Mouse (Mus musculus) hindbrain, embryonic 13.5 days (tissue): ENCODE data around the gene Kcnv2. TPM values are rescaled to one million over a fixed set of nuclear protein-coding genes. Genes with fewer than 3 reads are reported as not detected.

Experiments used
- ATAC-seq: fragments of 200-750 bp; cut with Nextera tagmentation; 2 replicates; pipeline ENCODE4 v1.8.0; 2017; ENCODE audit warnings: moderate TSS enrichment; ENCODE audit not compliant: low FRiP score
- H3K27ac ChIP-seq: fragments of 300-500 bp; sonication (generic); 2 replicates; pipeline ENCODE4 v1.5.1; 2015; ENCODE audit warnings: inconsistent platforms, mild to moderate bottlenecking, moderate library complexity
- H3K27me3 ChIP-seq: fragments of 300-500 bp; sonication (generic); 2 replicates; pipeline ENCODE4 v1.6.1; 2015; ENCODE audit warnings: mild to moderate bottlenecking, inconsistent platforms
- H3K36me3 ChIP-seq: fragments of 300-500 bp; sonication (generic); 2 replicates; pipeline ENCODE4 v1.6.1; 2015; ENCODE audit warnings: mild to moderate bottlenecking, inconsistent platforms
- H3K4me1 ChIP-seq: fragments of 300-500 bp; sonication (generic); replicated peaks from 2 replicates; pipeline ENCODE4 v1.6.1; 2015; ENCODE audit warnings: inconsistent platforms
- H3K4me2 ChIP-seq: fragments of 300-500 bp; sonication (generic); 2 replicates; pipeline ENCODE4 v1.6.1; 2015; ENCODE audit warnings: inconsistent platforms, mild to moderate bottlenecking, moderate library complexity
- H3K4me3 ChIP-seq: fragments of 300-500 bp; sonication (generic); 2 replicates; pipeline ENCODE4 v1.5.1; 2015; ENCODE audit warnings: mild to moderate bottlenecking, inconsistent platforms
- H3K9ac ChIP-seq: fragments of 300-500 bp; sonication (generic); 2 replicates; pipeline ENCODE4 v1.6.1; 2015; ENCODE audit warnings: mild to moderate bottlenecking, inconsistent platforms
- H3K9me3 ChIP-seq: fragments of 300-500 bp; sonication (generic); 2 replicates; pipeline ENCODE4 v1.6.1; 2016; ENCODE audit warnings: inconsistent platforms
- WGBS: fragments of 180-500 bp; shearing (Covaris S2); methylation state at CpG from one replicate; pipeline ENCODE4 v1.1.7; 2015; 5-methylcytosine and 5-hydroxymethylcytosine counted together
- polyA plus RNA-seq: library from polyadenylated mRNA; unstranded; fragments of >200 nt; fragmentation: Nextera tagmentation; extraction: Ambion mirVana; gene quantifications from 2 replicates; pipeline ENCODE4 v1.2.1, GENCODE M21; 2015

Kcnv2 gene
- polyA plus RNA-seq: 0.09 and 0.17 TPM in 2 replicates

DNA sequence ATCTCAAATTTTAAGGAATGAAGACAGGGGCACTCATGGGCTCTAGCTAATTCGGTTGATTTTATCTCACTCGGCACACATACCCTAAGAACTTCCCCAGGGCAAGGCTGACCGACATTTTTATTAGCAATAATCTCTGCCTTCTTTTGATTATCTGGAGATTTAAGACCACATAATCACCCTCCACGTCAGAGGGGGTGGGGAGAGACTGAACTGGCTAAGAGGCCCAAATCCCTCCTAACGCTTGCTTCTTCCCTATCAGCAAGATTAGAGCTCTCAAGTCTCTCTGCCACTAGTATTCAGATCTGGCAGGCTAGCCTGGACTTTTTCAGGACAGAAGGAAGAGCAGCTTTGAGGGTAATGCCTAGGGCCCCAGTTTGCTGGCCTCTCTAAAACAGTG, at the start of gene Kcnv2:
Gene Kcnv2 (plus strand): TSS at position 308 of the 400 bp plus-strand sequence.
- Histone ChIP-seq H3K4me3 (no peak within 1 kb of the TSS), H3K27me3 (no peaks in the 10 kb centered on the region), H3K9ac (no peak within 1 kb of the TSS), H3K27ac (no peak within 1 kb of the TSS), H3K36me3 (no peaks in the 10 kb centered on the region), H3K4me2 (no peak within 1 kb of the TSS), H3K9me3 (no peaks in the 10 kb centered on the region), H3K4me1 (no peaks in the 10 kb centered on the region)
- ATAC-seq: no peak
- WGBS: 77% methylated on average over 5 of the region's 5 CpGs

DNA sequence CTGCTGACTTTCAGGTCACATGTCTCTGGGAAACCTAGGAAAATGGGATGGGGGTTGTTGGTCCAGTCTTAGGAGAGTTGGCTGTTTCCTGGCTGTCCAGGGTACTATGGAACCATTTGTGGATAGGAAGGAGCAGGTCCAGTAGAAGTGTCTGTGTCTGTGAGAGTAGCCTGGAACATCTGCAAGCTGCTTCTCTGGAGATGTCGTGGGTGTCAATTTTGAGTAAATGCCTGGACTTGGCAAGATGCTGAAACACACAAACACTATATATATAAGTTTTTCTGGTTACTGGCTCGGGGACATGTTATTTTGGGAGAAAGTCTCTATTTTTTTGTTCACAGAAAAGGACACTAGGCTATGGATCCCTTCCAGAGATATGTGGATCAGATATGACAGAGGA, 49.0 kb upstream of the Kcnv2 start:
- Histone ChIP-seq H3K27ac (no peak overlapping the region), H3K4me1 (no peaks in the 10 kb centered on the region), H3K4me2 (no peak overlapping the region), H3K9ac (no peak overlapping the region), H3K27me3 (no peaks in the 10 kb centered on the region), H3K4me3 (no peak overlapping the region), H3K9me3 (no peaks in the 10 kb centered on the region), H3K36me3 (no peaks in the 10 kb centered on the region)
- ATAC-seq: no peak
- 73% methylated on average over 2 of the region's 2 CpGs for WGBS

DNA sequence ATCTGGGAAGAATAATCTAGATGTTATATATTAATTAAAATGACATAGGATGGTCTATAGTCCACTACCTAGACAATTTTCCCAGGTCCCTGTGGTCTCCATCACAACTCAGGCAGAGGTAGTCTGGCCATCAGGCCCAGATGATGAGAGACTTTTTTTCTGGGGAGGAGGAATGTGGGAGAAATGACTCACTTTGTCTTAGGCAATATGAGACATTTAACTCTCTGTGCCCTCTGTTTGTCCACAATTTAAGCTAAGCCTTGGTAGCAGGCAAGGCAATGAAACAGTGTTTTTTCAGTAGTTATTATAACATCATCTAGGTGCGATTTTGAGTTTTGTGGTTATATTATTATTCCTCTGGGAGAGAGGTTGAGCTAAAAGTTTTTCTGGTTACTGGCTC, 48.0 kb upstream of the Kcnv2 start:
- H3K4me1 ChIP-seq: no peaks in the 10 kb centered on the region
- H3K27ac ChIP-seq: no peak overlapping the region
- no peak for ATAC-seq
- 98% methylated on average over 1 of the region's 1 CpGs for WGBS
- H3K36me3 ChIP-seq: no peaks in the 10 kb centered on the region
- no peaks in the 10 kb centered on the region for H3K27me3 ChIP-seq
- H3K4me2 ChIP-seq: no peak overlapping the region
- H3K9me3 ChIP-seq: no peaks in the 10 kb centered on the region
- H3K4me3 ChIP-seq: no peak overlapping the region
- H3K9ac ChIP-seq: no peak overlapping the region

DNA sequence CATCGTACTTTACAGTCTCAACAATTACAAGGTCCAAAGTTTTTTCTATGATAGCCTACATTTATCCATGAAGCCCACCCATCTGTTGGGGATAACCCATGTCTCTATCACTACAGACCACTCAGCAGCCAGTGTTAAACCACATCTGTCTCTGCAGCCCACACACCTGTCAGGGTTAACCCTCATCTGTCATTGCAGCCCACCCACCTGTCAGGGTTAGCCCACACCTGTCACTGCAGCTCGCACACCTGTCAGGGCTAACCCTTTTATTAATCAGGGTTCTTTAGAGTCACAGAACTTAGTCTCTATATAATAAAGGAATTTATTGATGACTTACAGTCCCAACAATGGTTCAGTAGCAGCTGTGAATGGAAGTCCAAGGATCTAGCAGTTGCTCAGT, 43.2 kb upstream of the Kcnv2 start:
- Histone ChIP-seq H3K4me2 (no peak overlapping the region), H3K4me1 (no peaks in the 10 kb centered on the region), H3K27ac (no peak overlapping the region), H3K4me3 (no peak overlapping the region), H3K36me3 (no peaks in the 10 kb centered on the region), H3K27me3 (no peaks in the 10 kb centered on the region), H3K9me3 (no peaks in the 10 kb centered on the region), H3K9ac (no peak overlapping the region)
- WGBS: 94% methylated on average over 2 of the region's 2 CpGs
- ATAC-seq: no peak

DNA sequence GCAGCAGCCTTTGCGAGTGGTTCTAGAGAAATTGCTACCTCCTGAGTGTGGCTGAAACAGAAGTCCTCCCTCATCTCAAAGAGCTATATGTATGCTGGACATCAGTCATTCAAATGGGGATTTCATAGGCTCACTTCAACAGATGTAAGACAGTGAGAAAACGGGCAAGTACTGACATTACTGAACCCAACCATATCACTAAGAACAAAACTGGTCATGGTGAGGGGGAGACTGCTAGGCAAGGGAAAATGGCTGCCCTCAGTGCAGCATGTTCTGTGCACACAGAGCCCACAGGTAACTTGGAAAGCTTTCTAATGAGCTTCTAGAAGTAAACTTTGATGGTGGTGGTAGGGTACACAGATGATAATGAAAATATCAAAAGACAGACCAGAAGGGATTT, 12.3 kb upstream of the Kcnv2 start:
- no peaks in the 10 kb centered on the region for H3K27me3 ChIP-seq
- no peak overlapping the region for H3K9ac ChIP-seq
- 90% methylated on average over 2 of the region's 2 CpGs for WGBS
- H3K36me3 ChIP-seq: no peaks in the 10 kb centered on the region
- H3K4me1 ChIP-seq: no peaks in the 10 kb centered on the region
- no peak overlapping the region for H3K4me3 ChIP-seq
- H3K9me3 ChIP-seq: no peaks in the 10 kb centered on the region
- no peak overlapping the region for H3K27ac ChIP-seq
- H3K4me2 ChIP-seq: no peak overlapping the region
- ATAC-seq: no peak

DNA sequence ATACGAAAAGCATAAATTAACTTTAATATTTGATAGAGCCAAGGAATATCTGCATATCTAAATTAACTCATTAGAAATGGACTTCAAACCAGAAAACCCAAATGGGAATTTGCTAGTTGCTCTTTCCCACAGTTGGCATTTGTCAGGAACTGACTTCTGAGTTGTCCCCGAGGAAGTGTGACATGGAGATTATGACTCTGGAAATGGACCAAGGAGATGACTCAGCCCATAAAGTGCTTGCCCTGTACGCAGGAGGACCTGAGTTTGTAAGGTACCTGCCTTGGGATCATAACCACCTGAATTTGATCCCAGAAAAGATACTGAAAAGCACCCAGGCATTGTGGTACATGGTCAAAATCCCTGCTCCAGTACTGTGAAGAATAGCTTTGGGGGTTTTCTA, 11.1 kb upstream of the Kcnv2 start:
- WGBS: 91% methylated on average over 3 of the region's 3 CpGs
- no peak overlapping the region for H3K4me2 ChIP-seq
- H3K9me3 ChIP-seq: no peaks in the 10 kb centered on the region
- H3K4me1 ChIP-seq: no peaks in the 10 kb centered on the region
- H3K27me3 ChIP-seq: no peaks in the 10 kb centered on the region
- no peak overlapping the region for H3K4me3 ChIP-seq
- no peaks in the 10 kb centered on the region for H3K36me3 ChIP-seq
- ATAC-seq: no peak
- no peak overlapping the region for H3K9ac ChIP-seq
- H3K27ac ChIP-seq: no peak overlapping the region

DNA sequence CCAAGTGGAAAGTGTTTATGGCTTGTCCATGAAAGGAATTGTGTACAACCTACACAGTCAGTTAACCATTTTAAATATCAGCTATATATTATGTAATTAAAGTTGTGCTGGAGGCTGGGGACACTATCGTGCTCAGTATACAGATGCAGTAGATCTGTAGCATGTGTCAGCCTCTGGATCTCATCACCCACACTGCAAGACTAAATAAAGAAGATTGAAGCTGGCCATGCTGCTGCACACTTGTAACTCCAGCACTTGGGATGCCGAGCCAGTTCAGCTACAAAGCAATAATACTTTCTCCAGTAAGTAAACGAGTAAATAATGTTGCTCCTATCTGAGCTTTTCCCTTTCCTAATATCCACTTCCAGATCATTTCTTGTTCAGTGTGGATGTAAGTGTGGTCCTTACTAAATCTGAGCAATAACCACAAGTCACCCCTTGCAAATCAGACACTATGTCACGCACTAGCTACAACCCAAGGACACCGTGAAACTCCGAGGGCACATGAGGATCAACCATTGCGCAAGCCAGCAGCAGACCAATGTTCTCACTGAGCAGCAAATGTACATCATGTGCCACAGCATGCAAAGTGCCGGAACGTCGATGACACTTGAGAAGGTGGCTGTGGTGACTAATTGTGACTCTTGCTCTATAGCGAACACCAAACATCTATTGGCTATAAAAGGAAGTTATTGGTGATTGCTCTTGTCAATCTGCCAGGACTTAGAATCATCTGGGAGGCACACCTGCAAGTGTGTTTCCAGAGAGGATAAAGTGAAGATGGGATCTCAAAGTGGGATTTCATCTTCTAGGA, 9.9 kb upstream of the Kcnv2 start:
- H3K27ac ChIP-seq: no peak overlapping the region
- WGBS: 93% methylated on average over 11 of the region's 11 CpGs
- H3K9me3 ChIP-seq: no peaks in the 10 kb centered on the region
- no peak overlapping the region for H3K9ac ChIP-seq
- H3K27me3 ChIP-seq: no peaks in the 10 kb centered on the region
- ATAC-seq: no peak
- no peak overlapping the region for H3K4me2 ChIP-seq
- H3K36me3 ChIP-seq: no peaks in the 10 kb centered on the region
- no peaks in the 10 kb centered on the region for H3K4me1 ChIP-seq
- no peak overlapping the region for H3K4me3 ChIP-seq

DNA sequence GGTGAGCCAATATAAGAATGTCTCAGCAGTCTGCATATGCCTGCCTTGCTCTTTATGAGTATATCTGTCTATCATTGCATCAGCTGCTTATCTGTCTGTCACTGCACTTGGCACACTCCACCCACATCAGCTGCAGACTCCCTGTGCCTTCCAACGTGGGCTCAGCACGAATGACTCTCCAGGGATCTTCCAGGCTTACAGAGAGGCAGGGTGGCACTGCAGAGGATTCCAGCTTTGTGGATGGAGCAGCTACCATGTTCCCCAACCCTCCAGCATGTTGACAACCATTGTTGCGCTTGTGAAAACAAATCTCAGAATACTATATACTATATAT, 9.3 kb upstream of the Kcnv2 start:
- 71% methylated on average over 3 of the region's 3 CpGs for WGBS
- no peaks in the 10 kb centered on the region for H3K9me3 ChIP-seq
- no peak overlapping the region for H3K4me3 ChIP-seq
- H3K9ac ChIP-seq: no peak overlapping the region
- H3K36me3 ChIP-seq: no peaks in the 10 kb centered on the region
- H3K27ac ChIP-seq: no peak overlapping the region
- no peak for ATAC-seq
- H3K4me2 ChIP-seq: no peak overlapping the region
- no peaks in the 10 kb centered on the region for H3K4me1 ChIP-seq
- H3K27me3 ChIP-seq: no peaks in the 10 kb centered on the region

DNA sequence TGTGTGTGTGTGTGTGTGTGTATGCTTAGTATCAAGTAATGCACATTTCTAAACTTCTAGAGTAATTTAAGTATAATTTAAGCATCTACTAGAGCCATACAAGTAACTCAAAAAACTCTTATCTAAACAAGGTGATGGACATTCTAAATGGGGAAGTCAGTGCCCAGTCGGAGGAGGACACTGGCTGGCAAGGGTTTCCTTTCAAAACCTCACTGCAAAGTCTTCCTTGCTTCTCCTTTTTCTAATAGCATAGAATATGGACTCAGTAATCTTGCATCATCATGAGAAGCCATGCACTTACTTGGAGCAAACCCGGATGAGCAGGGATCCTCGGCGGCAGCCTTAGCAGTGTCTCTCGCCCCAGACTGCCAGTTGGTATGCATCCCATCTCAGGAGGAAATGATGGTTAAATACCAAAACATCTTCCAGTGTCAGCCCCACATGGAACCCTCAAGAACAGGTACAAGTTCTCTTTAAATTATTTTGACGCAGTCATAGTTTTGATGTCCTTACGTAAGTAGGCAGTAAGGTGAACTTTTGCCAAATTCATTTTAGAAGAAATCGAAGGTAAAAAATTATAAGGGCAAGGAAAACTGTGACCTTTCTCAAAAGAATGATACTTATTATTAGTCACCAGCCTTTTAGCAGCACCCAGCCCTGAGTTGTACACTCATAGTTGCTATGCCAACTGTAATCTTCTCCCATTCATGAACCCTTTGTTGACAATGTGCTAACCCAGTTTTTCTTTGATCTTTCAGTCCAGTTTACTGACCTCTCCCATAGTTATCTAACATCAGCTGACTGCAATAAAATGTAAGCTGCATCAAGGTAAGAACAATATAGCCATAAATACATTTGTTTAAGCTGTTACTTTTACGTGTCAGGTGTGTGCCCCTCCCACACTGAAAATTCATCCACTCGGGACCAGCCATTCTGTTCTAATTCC, 5.8 kb upstream of the Kcnv2 start:
- H3K4me1 ChIP-seq: no peaks in the 10 kb centered on the region
- 87% methylated on average over 10 of the region's 10 CpGs for WGBS

DNA sequence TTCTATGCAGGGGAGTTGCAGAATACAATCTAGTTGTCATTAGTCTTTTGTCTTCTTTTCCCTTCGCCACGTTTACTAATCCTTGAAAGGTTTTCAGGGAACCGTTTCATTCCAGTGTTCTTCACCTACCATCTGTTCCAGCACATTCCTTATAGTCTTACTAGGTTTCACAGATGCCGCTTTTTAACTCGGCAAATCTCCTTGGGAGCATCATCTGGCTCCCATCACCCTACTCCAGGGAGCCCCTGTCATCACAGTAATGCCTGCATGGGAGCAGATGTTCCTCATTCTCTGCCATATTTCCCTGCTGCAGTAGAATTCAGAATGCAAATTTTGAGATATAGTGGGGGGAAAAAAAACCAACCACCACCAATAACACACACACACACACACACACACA, 5.1 kb upstream of the Kcnv2 start:
- Histone ChIP-seq H3K9ac (no peak overlapping the region), H3K4me3 (no peak overlapping the region), H3K4me2 (no peak overlapping the region), H3K27ac (no peak overlapping the region), H3K27me3 (no peaks in the 10 kb centered on the region), H3K4me1 (no peaks in the 10 kb centered on the region), H3K36me3 (no peaks in the 10 kb centered on the region), H3K9me3 (no peaks in the 10 kb centered on the region)
- ATAC-seq: no peak
- 48% methylated on average over 5 of the region's 5 CpGs for WGBS

More for the DNA sequence above, 5.8 kb upstream of the Kcnv2 start:
- Histone ChIP-seq H3K4me2 (no peak overlapping the region), H3K36me3 (no peaks in the 10 kb centered on the region), H3K27ac (no peak overlapping the region), H3K27me3 (no peaks in the 10 kb centered on the region), H3K4me3 (no peak overlapping the region), H3K9ac (no peak overlapping the region), H3K9me3 (no peaks in the 10 kb centered on the region)
- no peak for ATAC-seq

DNA sequence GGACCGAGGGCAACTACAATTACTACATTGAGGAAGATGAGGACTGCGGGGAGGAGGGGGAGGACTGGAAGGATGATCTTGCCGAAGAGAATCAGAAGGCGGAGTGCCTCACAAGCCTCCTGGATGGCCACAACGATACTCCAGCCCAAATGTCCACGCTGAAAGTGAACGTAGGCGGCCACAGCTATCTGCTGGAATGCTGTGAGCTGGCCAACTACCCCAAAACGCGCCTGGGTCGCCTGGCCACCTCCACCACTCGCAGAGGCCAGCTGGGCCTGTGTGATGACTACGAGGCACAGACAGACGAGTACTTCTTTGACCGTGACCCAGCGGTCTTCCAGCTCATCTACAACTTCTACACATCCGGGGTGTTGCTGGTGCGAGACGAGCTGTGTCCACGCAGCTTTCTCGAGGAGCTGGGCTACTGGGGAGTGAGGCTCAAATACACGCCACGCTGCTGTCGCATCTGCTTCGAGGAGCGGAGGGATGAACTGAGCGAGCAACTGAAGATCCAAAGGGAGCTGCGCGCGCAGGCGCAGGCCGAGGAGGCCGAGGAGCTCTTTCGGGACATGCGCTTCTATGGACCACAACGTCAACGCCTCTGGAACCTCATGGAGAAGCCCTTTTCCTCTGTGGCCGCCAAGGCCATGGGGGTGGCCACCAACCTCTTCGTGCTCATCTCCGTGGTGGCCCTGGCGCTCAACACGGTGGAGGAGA, 681 bp downstream of the Kcnv2 start:
- Histone ChIP-seq H3K4me1 (no peaks in the 10 kb centered on the region), H3K27me3 (no peaks in the 10 kb centered on the region), H3K9me3 (no peaks in the 10 kb centered on the region), H3K27ac (no peak overlapping the region), H3K36me3 (no peaks in the 10 kb centered on the region), H3K4me2 (no peak overlapping the region), H3K4me3 (no peak overlapping the region), H3K9ac (no peak overlapping the region)
- WGBS: 96% methylated on average over 42 of the region's 42 CpGs
- no peak for ATAC-seq

DNA sequence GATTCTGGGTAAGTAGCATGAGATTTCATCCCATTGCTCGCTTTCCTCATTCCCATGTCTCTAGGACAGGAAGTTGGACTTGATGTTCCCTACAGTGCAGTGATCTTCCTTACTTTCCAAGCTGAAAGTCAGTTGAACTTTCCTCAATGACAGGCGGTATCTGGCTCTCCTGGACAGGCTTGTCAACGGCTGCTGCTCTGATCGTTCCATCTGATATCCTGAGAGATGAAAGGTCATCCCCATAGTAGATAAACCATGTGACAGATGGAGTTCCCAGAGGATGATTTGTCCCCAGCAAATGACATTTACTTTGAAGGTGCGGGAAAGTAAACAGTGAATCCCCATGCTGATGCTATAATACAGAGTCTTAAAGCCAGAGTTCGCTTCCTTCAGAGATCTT, 3.2 kb downstream of the Kcnv2 start:
- ATAC-seq: no peak
- H3K4me3 ChIP-seq: no peak overlapping the region
- 74% methylated on average over 6 of the region's 6 CpGs for WGBS

More for the DNA sequence above, 3.2 kb downstream of the Kcnv2 start:
- no peak overlapping the region for H3K9ac ChIP-seq
- no peaks in the 10 kb centered on the region for H3K36me3 ChIP-seq
- no peaks in the 10 kb centered on the region for H3K4me1 ChIP-seq
- no peak overlapping the region for H3K27ac ChIP-seq
- no peak overlapping the region for H3K4me2 ChIP-seq
- no peaks in the 10 kb centered on the region for H3K27me3 ChIP-seq
- no peaks in the 10 kb centered on the region for H3K9me3 ChIP-seq
